ENCODE assay signal across 9 mouse cellular contexts in genomic region chr5:115979134-115979696, GRCm38 (mm10). TPM values are rescaled to one million over a fixed set of nuclear protein-coding genes. Genes with fewer than 3 reads are reported as not detected.
A peak's percentile ranks its signal among the peaks of the same experiment; 100 is the strongest.
DNase-seq lines count a peak whose midpoint lies in the region; ATAC-seq and TF ChIP-seq lines count a peak whose summit lies in the region.
"Had no signal": no experiment of that assay in that cellular context is flagged by ENCODE, and none has a peak within 500 bp of the region (broad histone marks: within the 10 kb centered on the region; RNA-seq: fewer than 3 reads in every experiment).

No protein-coding gene starts in this region.

- no peaks in the 10 kb centered on the region for H3K9me3 ChIP-seq in heart, embryonic 11.5 days (replicated peaks; ENCODE audit: control insufficient read depth, low read length)
- H3K9me3 ChIP-seq in ES-Bruce4 (replicated peaks; ENCODE audit: control insufficient read depth, insufficient read depth, low read length, poor library complexity, severe bottlenecking): no peaks in the 10 kb centered on the region
- H3K9me3 ChIP-seq in neural tube, embryonic 15.5 days (replicated peaks): no peaks in the 10 kb centered on the region
- H3K9me3 ChIP-seq: lung, embryonic 15.5 days had no signal

- H3K4me1 ChIP-seq in heart, adult 2 months (ENCODE audit: control insufficient read depth, insufficient read depth, low read length): peaks cover 12% of the 10 kb centered on the region
- H3K4me1 ChIP-seq in heart, embryonic 11.5 days (ENCODE audit: control insufficient read depth, insufficient read depth, low read length): peaks cover 3% of the 10 kb centered on the region; the same call in 1 of the 2 replicates
- H3K4me1 ChIP-seq in ES-Bruce4 (ENCODE audit: control insufficient read depth, insufficient read depth, low read length): no peaks in the 10 kb centered on the region
- H3K4me1 ChIP-seq in neural tube, embryonic 15.5 days: peaks cover 11% of the 10 kb centered on the region; the same call in 1 of the 2 replicates

- intact Hi-C loops in heart, adult 2 months (cut with DNase I): no loop called here

- peak overlapping the region; percentile 74; the same call in 1 of the 2 replicates for H3K27ac ChIP-seq in heart, adult 2 months
- H3K27ac ChIP-seq in heart, embryonic 11.5 days (ENCODE audit: low read depth, low read length): no peak overlapping the region
- H3K27ac ChIP-seq in ES-Bruce4 (ENCODE audit: insufficient read depth, low read length): no peak overlapping the region
- peak overlapping the region; percentile 45; the same call in 1 of the 2 replicates for H3K27ac ChIP-seq in neural tube, embryonic 15.5 days (replicated peaks)

- no peak overlapping the region for H3K4me3 ChIP-seq in heart, adult 2 months
- H3K4me3 ChIP-seq in heart, embryonic 11.5 days (ENCODE audit: low read depth, low read length): no peak overlapping the region
- peak overlapping the region; percentile 39 for H3K4me3 ChIP-seq in ES-Bruce4 (ENCODE audit: low read depth, low read length)
- no peak overlapping the region for H3K4me3 ChIP-seq in neural tube, embryonic 15.5 days (replicated peaks)
- H3K4me3 ChIP-seq: lung, embryonic 15.5 days had no signal

- H3K27me3 ChIP-seq in heart, adult 2 months (ENCODE audit: control insufficient read depth, insufficient read depth, low read length): no peaks in the 10 kb centered on the region
- no peaks in the 10 kb centered on the region for H3K27me3 ChIP-seq in heart, embryonic 11.5 days (ENCODE audit: control insufficient read depth, insufficient read depth, low read length)
- H3K27me3 ChIP-seq in ES-Bruce4 (ENCODE audit: control insufficient read depth, insufficient read depth, low read length, poor library complexity, severe bottlenecking): no peaks in the 10 kb centered on the region
- no peaks in the 10 kb centered on the region for H3K27me3 ChIP-seq in neural tube, embryonic 15.5 days (replicated peaks)
- H3K27me3 ChIP-seq: lung, embryonic 15.5 days had no signal

- no peak for DNase-seq in heart, adult 2 months
- DNase-seq in c-Kit-positive CD71-positive TER-119-positive erythroid progenitor cells, embryonic 14.5 days (ENCODE audit: low spot score): peak; percentile 30
- peak; percentile 25 for DNase-seq in kidney, postnatal 14 days
- no peak for DNase-seq in right cerebral cortex, postnatal 36 days (ENCODE audit: low spot score in 2 of 2)

- no peak overlapping the region for H3K9ac ChIP-seq in heart, adult 2 months (ENCODE audit: low read depth, low read length)
- no peak overlapping the region for H3K9ac ChIP-seq in heart, embryonic 11.5 days (ENCODE audit: low read depth, low read length)
- no peak overlapping the region for H3K9ac ChIP-seq in ES-Bruce4 (ENCODE audit: low read depth, poor library complexity, severe bottlenecking)
- H3K9ac ChIP-seq in neural tube, embryonic 15.5 days (replicated peaks): no peak overlapping the region
- H3K9ac ChIP-seq: lung, embryonic 15.5 days had no signal

- no peak for TF ChIP-seq EP300 in heart, adult 2 months (IDR thresholded peaks at IDR 0.05; ENCODE audit: insufficient read depth, low read depth, low read length)
- TF ChIP-seq EP300 in ES-Bruce4 (IDR thresholded peaks at IDR 0.05; ENCODE audit: insufficient read depth, low read depth, low read length): no peak

- no peak for TF ChIP-seq POLR2A in heart, adult 2 months (IDR thresholded peaks at IDR 0.05; ENCODE audit: insufficient read depth, low read depth, low read length)
- TF ChIP-seq POLR2A in ES-Bruce4 (IDR thresholded peaks at IDR 0.05; ENCODE audit: insufficient read depth, low read length): no peak

- H3K36me3 ChIP-seq in heart, adult 2 months (ENCODE audit: control insufficient read depth, insufficient read depth, low read length): no peaks in the 10 kb centered on the region
- peaks cover 13% of the 10 kb centered on the region; the same call in 1 of the 2 replicates for H3K36me3 ChIP-seq in heart, embryonic 11.5 days (ENCODE audit: control insufficient read depth, insufficient read depth, low read length)
- H3K36me3 ChIP-seq in ES-Bruce4 (ENCODE audit: control insufficient read depth, insufficient read depth, low read length, poor library complexity, severe bottlenecking): peaks cover 17% of the 10 kb centered on the region; the same call in 1 of the 2 replicates
- peaks cover 7% of the 10 kb centered on the region; the same call in 1 of the 2 replicates for H3K36me3 ChIP-seq in neural tube, embryonic 15.5 days

- no peaks in the 10 kb centered on the region for H3K79me2 ChIP-seq in heart, adult 2 months (replicated peaks; ENCODE audit: control insufficient read depth, insufficient read depth, low read length)

- no peak overlapping the region for H3K4me2 ChIP-seq in heart, embryonic 11.5 days
- H3K4me2 ChIP-seq in neural tube, embryonic 15.5 days: no peak overlapping the region
- H3K4me2 ChIP-seq: lung, embryonic 15.5 days had no signal

- 67% methylated on average over 16 of the region's 16 CpGs for WGBS in heart, adult 2 months
- WGBS in heart, embryonic 11.5 days (ENCODE audit: insufficient replicate concordance): 57% methylated on average over 16 of the region's 16 CpGs
- WGBS in neural tube, embryonic 15.5 days: 62% methylated on average over 15 of the region's 16 CpGs

- TF ChIP-seq CTCF in heart, adult 2 months (IDR thresholded peaks at IDR 0.05): peak; percentile 60
- peak; percentile 94 for TF ChIP-seq CTCF in ES-Bruce4 (IDR thresholded peaks at IDR 0.05; ENCODE audit: low read depth, low read length)

- no peak for ATAC-seq in heart, embryonic 11.5 days (replicated peaks; ENCODE audit: insufficient number of reproducible peaks, low FRiP score, low TSS enrichment)
- ATAC-seq in neural tube, embryonic 15.5 days (ENCODE audit: low FRiP score): no peak
- ATAC-seq in activated CD4-positive, CD25-positive, alpha-beta regulatory T cell, adult 4 months: no peak

RNA-seq across cellular contexts. Expression of gene Prkab1, which starts 45.1 kb away (rescaled TPM):
- 10 to 100 TPM; 50.6 to 55.5 TPM for total RNA-seq in heart, adult 2 months (2021)
- polyA plus RNA-seq in heart, adult 2 months (2012; rRNA removed): 64.8 and 69.7 TPM in 2 replicates
- 50.1 and 54.1 TPM in 2 replicates for polyA plus RNA-seq in heart, embryonic 11.5 days (2014; fragmentation: Nextera tagmentation; extraction: Ambion mirVana)
- 27.7 and 32.8 TPM in 2 replicates for polyA plus RNA-seq in ES-Bruce4 (2011; ENCODE audit: insufficient read depth, insufficient read length, low read depth, missing spikeins)
- polyA plus RNA-seq in neural tube, embryonic 15.5 days (2015; fragmentation: Nextera tagmentation; extraction: Ambion mirVana): 50.1 and 53.6 TPM in 2 replicates
- polyA plus RNA-seq in activated CD4-positive, CD25-positive, alpha-beta regulatory T cell, adult 4 months (2017; shearing (Covaris generic)): 10 to 100 TPM; 36.1 to 43.3 TPM

Comparison
In these comparisons a context has a peak if more than half of its experiments do, and no peak if none do; other contexts are left out.
1. H3K27ac ChIP-seq: peak in heart, adult 2 months (single experiment) and neural tube, embryonic 15.5 days (single experiment); none in heart, embryonic 11.5 days (single experiment) and ES-Bruce4 (single experiment).
2. DNase-seq: peak in c-Kit-positive CD71-positive TER-119-positive erythroid progenitor cells, embryonic 14.5 days (single experiment) and kidney, postnatal 14 days (single experiment); none in heart, adult 2 months (0 of 2) and right cerebral cortex, postnatal 36 days (0 of 2).